Mouse (Mus musculus) kidney, adult 9 months (tissue): ENCODE measurements around the gene D130043K22Rik.
"Not testable (repeated sequence)": the region's sequence is repeated elsewhere in the genome, so short reads cannot be mapped to it uniquely, and the experiment has no call there.

Experiments
- DNase-seq: peaks from one replicate; pipeline ENCODE4 v3.0.0; 2022

Gene D130043K22Rik

DNA sequence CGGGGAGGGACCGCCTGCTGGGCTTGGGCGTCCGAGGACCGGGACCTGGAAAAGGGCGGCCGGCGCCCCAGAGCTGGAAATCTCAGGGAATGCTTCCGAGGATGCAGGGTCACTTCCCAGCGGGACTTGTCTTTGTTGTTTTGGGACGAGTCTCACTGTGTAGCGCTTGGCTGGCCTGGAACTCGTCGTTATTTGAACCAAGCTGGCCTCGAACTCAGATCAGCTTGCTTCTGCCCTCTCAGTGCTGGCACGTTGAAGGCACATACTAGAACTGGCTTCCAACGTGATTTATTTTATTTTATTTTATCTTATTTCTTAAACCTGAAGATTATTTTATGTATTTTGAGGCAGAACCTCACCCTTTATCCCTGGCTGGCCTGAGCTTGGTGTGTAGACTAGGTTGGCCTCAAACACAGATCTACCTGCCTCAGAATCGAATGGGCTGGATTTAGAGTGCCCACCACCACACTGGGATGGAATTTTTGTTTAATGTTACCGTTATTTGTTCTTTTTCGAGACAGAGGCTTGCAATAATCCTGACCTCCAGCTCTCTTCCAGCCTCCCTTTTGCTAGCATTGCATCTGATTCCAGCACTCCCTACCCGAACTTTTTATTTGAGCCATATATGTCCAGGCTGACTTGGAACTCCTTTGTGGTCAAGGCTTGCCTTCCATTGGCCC lies 12.7 kb upstream of the D130043K22Rik start:
- DNase-seq: no peak

DNA sequence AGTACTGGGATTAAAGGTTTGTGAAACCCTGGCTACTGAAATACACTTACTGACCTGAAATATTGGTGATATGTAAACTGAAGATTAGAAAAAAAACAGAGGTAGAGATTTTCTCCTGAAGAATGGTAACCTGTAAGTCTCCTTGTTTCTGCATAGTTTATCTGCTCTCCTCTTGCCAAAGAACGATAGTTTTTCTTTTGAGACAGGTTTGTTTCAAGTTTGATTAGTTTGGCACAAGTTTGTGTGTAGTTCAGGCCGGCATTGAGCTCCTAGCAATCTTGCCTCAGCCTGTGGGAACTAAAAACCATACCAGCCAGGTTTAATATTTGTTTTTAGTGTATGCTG lies 12.2 kb upstream of the D130043K22Rik start:
- no peak for DNase-seq

DNA sequence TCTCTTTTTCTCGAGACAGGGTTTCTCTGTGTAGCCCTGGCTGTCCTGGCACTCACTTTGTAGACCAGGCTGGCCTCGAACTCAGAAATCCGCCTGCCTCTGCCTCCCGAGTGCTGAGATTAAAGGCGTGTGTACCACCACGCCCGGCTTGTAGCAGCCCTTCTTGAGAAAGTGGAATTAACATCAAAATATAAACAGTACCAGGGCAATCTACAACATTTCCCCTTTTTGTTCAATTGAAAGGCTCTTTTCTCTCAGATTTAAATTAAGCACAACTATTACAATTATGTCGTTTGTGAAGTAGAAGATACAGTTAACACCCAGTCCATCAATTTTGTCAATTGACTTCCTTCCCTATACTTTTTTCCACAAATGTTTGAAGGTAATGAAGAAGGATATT lies 7.2 kb upstream of the D130043K22Rik start:
- not testable (repeated sequence) for DNase-seq

DNA sequence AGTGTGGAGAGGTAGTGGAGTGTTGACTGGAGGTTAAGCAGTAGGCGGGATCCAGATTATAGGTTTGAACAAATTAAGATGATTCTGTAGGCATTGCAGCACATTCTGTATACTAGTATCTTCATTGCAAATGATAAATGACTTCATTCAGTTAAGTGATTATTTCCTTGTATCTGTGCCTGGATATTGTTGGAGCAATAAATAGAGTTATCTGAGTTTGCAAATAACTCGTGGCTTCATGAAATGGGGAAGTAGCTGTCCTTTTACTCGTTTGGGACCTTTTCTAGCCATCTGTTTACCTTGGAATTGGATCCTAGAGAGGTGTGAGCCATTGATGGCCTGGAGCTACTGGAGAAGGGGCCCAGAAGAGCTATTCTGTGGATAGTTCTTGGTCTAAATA lies 5.1 kb upstream of the D130043K22Rik start:
- DNase-seq: no peak

DNA sequence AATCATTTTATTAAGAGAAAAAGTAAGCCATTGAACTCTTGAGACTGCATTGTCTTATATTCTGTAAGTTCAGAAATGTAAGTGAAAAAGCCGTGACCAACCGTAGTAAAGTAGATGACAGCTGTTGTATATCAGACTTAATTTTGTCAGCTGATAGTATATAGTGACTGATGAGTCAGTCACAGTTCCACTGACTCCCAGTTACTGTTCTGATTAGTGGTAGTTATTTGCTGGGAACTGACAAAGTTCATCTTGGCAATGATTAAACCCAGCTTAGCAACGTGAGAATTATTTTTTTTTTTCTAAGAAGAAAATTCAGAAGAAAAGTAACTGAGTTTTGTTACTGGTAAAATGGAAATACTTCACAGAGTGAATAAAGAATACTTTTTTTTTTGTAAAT lies 3.2 kb upstream of the D130043K22Rik start:
- DNase-seq: no peak

DNA sequence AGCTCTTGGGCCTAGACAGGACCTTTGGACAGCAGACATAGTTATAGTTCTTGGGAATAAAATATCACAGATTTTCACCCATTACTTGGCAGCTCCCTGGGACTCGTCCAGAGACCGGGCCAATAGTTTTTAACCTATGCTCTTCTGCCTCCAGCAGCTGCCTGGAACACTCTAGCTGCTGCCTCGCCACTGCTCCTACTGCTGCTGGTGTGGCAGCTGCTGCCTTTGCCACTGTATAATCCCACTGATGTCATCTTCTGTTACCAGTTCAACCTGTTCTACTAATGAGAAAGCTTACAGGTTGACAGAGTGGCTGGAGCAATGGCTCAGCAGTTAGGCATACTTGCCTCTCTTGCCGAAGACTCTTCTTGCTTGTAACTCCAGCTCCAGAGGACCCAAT lies 4.4 kb downstream of the D130043K22Rik start:
- DNase-seq: peak; percentile 59

DNA sequence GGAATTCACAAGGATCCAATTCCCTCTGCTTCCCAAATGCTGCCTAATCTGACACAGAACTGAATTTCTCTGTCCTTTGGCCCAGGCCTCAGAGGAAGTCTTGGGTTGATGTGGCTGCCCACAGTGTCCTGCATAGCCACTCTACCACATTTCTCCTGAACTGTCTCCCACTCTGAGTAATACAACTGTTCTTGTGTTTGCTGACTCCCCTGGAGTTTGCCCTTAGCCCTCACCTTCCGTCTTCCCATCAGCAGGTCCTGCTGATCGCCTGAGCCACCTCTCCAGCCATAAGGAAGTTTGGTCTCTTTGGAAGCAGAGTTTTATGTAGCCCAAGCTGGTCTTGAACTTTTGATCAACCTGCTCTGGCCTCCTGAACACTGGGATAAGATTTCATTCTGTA lies 7.1 kb downstream of the D130043K22Rik start:
- DNase-seq: no peak

DNA sequence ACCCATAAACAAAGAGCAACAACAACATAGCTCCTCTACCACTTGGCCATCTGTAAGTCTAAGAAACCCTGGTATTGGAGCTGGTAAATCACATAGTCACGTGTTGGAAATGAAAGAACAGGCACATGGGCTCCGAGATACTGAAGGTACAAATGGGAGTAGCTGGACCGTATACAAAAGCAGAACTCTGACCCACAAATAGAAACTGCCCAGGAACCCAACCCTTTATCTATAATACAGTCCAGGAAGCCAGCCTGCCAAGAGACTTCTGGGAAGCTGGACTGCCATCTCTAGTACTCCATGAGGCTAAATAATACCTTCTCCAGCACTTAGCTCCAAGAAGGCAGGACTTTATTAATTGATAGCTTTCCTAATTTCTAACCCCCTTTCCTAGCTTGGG lies 7.6 kb downstream of the D130043K22Rik start:
- no peak for DNase-seq

DNA sequence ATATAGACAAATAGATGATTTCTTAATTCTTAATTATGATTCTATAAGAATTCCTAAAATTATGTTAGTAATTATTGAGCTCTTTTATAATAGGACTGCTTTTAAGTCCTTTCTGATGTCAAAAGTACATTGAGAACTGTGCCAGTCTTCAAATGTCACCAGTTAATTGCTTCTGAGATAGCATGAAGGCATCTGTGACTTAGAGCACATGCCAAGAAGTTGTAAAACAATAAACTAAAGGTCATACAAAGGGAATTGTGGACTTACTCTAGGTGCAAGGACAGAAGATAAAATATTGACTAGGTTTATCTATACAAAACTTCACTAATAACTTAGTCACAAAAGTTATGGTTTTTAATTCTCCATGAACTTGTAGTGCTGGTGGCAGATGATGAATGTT lies 14.2 kb downstream of the D130043K22Rik start:
- DNase-seq: no peak

DNA sequence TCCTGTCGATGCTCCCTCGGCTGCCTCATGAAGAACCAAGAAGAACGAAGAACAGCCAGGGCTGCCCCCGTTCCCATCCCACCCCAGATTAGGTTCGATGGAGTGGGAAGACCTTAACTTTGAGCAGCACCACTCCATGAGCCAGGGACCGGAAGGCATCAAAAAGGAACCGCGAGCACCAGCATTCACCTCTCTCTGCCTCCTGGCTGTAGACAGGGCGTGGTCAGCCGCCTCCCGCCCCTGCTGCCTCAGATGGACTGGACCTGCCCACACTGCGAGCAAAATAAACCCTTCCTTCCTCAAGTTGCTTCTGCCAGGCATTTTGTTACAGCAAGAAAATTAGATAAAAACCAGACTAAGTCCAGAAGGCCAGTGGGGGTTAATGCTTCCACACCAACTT lies 16.1 kb downstream of the D130043K22Rik start:
- no peak for DNase-seq

DNA sequence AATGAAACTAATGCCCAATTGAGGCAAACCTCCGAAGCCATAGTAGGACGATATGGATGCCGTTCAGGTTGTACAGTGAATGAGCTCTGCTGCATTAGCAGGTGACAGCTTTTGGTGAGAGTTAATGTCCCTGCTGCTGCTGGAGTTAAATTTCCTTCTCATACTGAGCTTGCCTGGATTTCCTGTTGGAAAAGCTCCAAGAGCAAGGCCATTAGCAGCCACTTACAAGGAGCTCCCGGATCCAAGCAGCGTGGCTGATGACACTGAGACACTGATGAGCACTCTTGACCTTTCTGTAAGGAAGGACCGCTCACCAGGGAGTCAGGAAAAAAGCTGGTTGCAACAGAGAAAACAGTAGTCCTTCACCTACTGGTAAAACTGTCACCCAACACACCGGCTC lies 17.1 kb downstream of the D130043K22Rik start:
- DNase-seq: no peak

DNA sequence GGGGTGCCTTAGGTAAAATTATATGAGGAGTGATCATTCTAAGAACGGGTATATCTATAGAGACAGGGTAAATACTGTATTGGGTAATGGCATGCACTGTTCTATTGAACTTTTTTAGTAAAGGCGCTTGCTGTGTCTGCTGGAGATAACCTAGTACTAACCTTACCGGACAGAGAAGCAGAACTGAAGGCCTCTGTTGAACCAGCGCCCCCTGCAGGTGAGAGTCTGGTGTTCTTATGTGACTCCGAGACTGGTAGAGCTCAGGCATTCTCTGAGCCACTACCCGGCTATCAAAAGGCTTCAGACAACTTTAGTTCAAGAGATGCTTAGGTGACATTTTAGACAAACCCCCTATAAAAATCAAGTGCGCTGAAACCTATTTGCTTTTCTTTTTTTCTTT lies 17.6 kb downstream of the D130043K22Rik start:
- DNase-seq: peak; percentile 76

DNA sequence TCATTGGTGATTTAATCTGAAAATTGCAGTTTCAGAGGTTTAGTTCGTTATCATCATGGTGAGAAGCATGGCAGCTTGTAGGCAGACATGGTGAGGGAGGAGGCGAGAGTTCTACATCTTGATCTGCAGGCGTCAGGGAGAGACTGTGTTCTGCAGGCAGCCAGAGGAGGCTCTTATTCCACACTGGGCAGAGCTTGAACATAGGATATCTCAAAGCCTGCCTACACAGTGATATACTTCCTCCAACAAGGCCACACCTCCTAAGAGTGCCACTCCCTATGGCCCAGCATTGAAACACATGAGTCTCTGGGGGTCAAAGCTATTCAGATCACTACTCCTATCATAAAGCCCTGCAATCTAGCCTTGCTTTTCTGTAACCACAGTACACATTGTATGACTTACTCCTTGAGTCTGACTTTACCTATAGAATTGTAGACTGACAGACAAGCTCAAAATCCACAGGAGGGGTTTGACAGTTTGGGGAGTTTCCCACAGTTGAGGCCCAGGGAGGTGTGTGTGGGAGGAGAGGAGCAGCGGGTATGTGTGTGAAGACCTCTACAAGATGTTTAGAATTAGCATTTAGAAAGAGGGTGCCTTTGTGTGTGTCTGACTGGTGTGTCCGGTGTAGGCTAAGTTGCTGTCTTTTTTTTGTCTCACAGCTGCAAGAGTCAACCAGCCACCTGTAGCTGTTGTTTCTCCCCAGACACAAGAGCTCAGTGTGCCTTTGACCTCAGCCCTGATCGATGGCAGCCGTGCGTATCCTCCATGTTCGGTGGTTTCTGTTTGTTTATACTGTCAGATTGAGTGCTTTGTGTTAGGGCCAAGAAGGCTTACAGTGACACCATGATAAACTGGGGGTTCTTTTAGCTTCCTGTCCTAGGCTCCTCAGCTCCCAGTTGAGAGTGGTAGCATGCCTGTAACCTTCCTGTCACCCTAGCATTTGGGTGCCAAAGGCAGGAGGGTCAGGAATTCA lies 21.8 kb downstream of the D130043K22Rik start:
- DNase-seq: no peak

DNA sequence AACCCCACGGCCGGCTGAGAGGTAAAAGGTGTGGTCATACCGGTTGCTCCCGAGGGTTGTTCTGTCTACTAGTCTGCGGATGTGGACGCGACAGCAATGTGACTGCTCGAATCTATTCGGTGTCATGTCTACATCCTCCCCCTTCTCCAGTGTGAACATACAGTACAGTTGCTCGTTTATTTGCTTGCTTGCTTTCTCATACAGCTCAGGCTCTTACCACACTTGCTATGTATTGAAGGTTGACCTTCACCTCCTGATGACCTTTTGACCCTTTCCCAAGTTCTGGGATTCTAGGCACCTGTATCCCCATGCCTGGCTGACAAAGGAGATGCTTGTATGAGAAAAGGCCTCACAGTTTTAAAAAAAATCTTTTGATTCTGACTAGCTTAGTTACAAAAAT lies 22.9 kb downstream of the D130043K22Rik start:
- no peak for DNase-seq

DNA sequence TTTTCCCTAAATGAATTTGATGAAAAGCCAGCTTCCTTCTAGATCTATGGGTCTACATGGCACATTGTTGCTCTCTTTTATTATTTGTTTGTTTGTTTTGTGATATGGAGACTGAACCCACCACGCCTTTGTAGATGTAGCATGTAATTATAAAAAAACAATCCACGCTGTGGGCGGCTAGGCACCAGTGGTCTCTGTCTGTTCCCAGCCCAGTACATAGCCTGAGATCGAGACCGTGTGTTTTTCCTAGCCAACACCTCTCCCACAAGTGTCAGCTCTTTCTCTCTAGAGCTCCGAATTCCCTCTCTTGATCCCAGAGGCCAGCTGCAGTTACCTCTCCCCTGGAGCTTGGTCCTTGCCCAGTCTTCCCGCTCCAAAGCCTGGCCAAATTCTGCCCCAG lies 23.3 kb downstream of the D130043K22Rik start:
- no peak for DNase-seq

DNA sequence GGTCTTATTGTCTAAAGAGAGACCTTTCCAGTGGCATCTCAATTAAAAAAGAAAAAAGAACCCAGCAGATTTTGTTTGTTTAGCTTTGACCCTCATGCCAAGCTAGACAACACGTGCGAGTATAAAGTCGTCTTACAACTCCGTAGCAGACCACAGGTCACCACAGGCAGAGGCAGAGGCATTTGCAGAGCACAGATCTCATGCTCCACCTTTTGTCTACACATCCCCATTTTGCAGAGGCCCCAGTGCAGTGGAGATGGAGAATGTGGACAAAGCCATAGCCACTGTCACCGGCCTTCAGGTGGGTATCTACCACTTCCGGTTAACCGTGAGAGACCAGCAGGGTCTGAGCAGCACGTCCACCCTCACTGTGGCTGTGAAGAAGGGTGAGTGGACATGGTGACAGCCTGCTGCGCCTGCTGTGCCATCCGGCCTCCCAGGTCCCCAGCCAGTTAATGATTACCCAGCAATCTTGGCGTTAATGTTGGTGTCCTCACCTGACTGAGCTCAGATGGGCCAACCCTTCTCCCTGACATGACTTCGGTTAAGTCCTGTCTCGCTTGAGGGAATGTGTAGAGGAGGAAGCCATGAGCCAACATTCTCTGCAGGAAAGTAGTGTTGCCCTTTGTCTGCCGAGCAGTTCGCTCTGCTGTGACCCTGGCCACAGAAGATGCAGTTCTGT lies 34.6 kb downstream of the D130043K22Rik start:
- peak; percentile 96 for DNase-seq

DNA sequence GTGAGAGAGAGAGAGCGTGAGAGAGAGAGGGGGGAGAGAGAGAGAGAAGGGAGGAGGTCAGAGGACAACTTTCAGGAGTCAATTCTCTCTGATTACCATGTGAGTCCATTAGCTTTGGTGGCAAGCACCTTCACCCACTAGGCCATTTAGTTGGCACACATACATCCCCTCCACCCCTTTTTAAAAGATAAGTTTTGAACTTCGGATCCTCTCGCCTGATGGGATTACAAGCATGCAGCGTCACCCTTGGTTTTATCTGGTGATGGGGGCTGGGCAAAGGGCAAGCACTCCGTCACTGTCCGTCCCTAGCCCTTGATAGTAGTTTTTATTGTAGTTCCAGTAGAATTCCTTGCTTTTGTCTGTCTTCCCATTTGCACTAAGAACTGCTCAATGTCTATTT lies 35.3 kb downstream of the D130043K22Rik start:
- peak; percentile 42 for DNase-seq

DNA sequence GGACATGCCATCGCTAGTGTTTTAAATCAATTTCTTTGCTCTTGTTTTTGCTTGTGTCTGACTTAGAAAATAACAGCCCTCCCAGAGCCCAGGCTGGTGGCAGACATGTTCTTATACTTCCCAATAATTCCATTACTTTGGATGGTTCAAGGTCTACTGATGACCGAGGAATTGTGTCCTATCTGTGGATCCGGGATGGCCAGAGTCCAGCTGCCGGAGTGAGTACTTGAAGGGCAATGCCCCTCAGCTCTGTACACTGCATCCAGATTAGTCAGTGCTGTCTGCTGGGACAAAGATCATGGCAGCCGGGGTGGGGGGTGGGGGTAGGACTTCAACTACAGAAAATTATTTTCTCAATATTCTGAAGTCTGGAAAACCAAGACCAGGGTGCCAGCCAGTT lies 35.8 kb downstream of the D130043K22Rik start:
- DNase-seq: peak; percentile 90

DNA sequence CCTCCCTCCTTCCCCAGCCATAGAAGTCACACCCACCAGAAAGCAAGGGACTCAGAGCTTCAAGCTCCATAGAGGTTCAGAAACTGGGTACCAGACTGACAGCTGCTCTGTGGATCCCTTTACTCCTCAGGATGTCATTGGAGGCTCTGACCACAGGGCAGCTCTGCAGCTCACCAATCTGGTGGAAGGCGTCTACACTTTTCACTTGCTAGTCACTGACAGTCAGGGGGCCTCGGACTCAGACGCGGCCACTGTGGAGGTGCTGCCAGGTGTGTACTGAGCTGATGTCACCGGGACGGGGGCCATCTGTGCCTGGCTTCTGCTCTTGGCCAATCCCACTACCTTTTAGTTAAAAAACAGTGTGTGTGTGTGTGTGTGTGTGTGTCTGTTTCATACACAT lies 37.5 kb downstream of the D130043K22Rik start:
- DNase-seq: peak; percentile 59

DNA sequence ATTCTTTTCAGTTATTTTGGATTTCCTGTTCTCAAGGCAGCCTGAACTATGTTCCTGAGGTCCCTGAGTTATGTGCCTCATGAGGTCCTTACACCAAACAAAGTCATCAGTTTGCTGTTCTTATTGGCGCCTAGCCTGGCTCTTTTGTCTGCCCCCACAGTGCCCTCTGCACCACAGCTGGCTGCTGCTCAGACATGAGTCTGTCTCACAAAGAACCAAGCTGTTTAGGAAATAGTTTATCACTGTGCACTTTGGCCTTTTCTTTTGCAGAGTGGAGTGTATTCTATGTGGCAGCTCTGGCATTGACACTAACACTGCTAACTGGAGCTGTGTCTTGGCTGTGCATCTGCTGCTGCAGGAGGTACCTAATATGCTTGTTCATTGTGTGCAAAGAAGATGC lies 44.6 kb downstream of the D130043K22Rik start:
- DNase-seq: peak; percentile 90

DNA sequence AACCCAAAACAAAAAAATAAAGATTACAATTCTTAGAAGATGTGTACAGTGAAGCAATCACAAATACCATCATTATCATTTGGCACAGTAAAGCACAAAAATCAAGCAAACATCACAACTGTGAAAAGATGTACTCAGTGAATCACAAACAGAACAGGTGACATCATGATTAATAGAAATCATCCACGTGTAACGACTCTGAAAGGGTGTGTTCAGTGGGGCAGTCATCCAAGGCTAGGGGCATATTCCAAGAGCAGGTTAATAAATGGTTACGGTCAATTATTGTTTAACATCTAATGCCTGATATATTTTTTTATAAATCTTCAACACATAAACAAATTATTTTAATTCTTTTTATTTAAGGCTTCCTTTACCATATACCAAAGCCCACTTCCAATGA lies 47.6 kb downstream of the D130043K22Rik start:
- peak; percentile 91 for DNase-seq

DNA sequence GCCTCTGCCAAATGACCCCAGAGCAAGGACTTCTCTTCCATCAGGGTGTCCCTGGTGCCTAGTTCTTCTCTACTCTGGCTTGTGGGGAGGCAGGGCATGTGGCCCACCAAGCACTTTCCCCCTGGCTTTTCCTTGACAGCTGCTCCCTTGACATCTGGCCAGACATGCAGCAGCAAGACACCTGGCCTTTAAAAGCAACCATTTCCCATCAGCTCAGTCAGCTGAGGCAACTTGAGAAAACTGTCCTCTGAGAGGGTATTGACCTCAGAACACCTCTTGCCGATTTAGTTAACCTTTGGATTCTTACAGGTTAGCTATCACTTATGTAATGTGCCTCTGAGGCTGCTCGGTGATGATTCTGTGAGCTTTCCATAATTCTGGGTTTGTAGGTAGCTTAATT lies 48.9 kb downstream of the D130043K22Rik start:
- DNase-seq: peak; percentile 91

DNA sequence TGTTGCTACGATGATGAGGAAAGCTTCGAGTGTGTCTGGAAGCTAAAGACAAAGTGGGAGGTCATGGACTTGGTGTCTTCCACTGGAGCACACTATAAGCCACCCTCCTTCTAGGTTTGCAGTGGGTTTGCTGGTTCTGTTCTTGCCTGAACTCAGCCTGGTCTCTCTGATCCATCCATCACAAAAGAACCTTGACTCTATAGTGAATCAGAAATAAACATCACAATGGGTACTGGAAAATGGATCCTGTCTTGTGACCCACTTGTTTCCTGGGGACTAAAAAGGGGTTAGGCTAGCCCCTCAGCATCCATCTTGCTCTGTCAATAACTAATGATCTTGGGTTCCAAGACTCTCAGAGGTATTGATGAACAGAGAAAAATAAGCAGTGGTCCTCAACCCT lies 57.0 kb downstream of the D130043K22Rik start:
- DNase-seq: no peak

DNA sequence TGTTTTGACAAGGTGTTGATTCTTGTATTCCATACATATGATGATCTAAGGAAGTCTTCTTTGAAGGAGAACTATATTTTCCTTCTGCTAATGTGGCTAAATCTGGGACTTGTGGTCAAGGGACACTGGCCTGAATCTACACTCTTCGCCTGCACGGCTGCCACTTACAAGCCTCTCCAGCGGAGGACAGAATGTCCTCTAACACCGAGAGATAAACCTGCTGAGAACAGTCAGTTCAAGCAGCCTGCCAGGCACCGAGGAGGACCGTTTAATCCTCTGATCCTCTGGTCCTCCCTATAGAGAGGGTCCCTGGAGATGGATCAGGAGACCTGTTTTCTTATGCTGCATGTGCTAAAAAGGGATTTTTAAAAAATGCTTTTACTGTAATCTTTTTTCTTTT lies 58.5 kb downstream of the D130043K22Rik start:
- no peak for DNase-seq
